Mouse (Mus musculus): ENCODE data around the gene Olfm2.

DNA sequence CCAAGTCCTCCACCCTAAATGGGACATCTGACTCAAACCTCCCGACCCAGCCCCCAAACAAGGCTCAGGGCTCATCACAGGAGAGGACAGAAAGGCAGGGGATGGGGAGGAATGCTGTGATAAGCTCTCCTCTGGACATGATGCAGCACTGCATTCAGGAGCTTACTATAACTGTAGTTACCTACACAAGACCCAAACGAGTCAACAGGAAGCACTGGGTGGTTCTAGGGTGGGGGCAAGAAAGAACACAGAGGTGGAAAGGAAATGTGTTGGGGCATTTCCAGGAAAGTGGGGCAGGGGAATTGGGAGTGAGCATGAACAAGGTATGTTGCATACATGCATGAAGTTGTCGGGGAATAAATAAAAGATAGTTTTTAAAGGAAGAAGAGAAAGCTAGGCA, 11.5 kb downstream of the Olfm2 start:
- TF ChIP-seq CTCF (IDR thresholded peaks at IDR 0.05; ENCODE audit: low read depth), result no peak
- TF ChIP-seq EP300 (IDR thresholded peaks at IDR 0.05; ENCODE audit: low read depth), result no peak
